Mouse (Mus musculus): ENCODE data around the gene Cdk14. TPM values are rescaled to one million over a fixed set of nuclear protein-coding genes. Genes with fewer than 3 reads are reported as not detected.
"Not testable (repeated sequence)": the region's sequence is repeated elsewhere in the genome, so short reads cannot be mapped to it uniquely, and the experiment has no call there.

The Cdk14 gene
- polyA plus RNA-seq, 1 experiment from 2014 or later: 43.8 TPM

GRCm38 (mm10) chr5:5243648-5244047, 176.5 kb downstream of the Cdk14 start:
- Histone ChIP-seq H3K9me3 (replicated peaks) (no peaks in the 10 kb centered on the region), H3K27me3 (no peaks in the 10 kb centered on the region), H3K36me3 (peaks cover 3% of the 10 kb centered on the region; the same call in 1 of the 2 replicates), H3K4me1 (peaks cover 7% of the 10 kb centered on the region), H3K4me2 (replicated peaks) (no peak overlapping the region), H3K27ac (no peak overlapping the region; the same call in 1 of the 2 replicates), H3K9ac (no peak overlapping the region), H3K4me3 (no peak overlapping the region)
- ATAC-seq (ENCODE audit: low FRiP score): no peak

- H3K27me3 ChIP-seq: no peaks in the 10 kb centered on the region
- H3K36me3 ChIP-seq: peaks cover 7% of the 10 kb centered on the region
- ATAC-seq (ENCODE audit: low FRiP score): peak; percentile 59
- no peak overlapping the region for H3K27ac ChIP-seq
- H3K4me2 ChIP-seq (replicated peaks): no peak overlapping the region
- H3K9ac ChIP-seq: no peak overlapping the region
- no peak overlapping the region for H3K4me3 ChIP-seq
- WGBS: 81% methylated on average over 5 of the region's 5 CpGs
- peaks cover 7% of the 10 kb centered on the region for H3K4me1 ChIP-seq
- peaks cover 4% of the 10 kb centered on the region; the same call in 1 of the 2 replicates for H3K9me3 ChIP-seq (replicated peaks)
These were observed 177.4 kb downstream of the Cdk14 start for GRCm38 (mm10) chr5:5242704-5243103.

- no peak overlapping the region for H3K9ac ChIP-seq
- 80% methylated on average over 6 of the region's 6 CpGs for WGBS
- ATAC-seq (ENCODE audit: low FRiP score): no peak
- peaks cover under 1% of the 10 kb centered on the region; the same call in 1 of the 2 replicates for H3K4me1 ChIP-seq
- no peak overlapping the region for H3K4me3 ChIP-seq
- H3K27ac ChIP-seq: no peak overlapping the region
- no peaks in the 10 kb centered on the region for H3K27me3 ChIP-seq
- no peak overlapping the region for H3K4me2 ChIP-seq (replicated peaks)
- H3K36me3 ChIP-seq: peaks cover 10% of the 10 kb centered on the region
- peaks cover 12% of the 10 kb centered on the region; the same call in 1 of the 2 replicates for H3K9me3 ChIP-seq (replicated peaks)
These were observed 179.0 kb downstream of the Cdk14 start for GRCm38 (mm10) chr5:5241088-5241487.

GRCm38 (mm10) chr5:5240121-5240520, 180.0 kb downstream of the Cdk14 start:
- no peak overlapping the region for H3K27ac ChIP-seq
- peaks cover 12% of the 10 kb centered on the region; the same call in 1 of the 2 replicates for H3K9me3 ChIP-seq (replicated peaks)
- no peaks in the 10 kb centered on the region for H3K4me1 ChIP-seq
- no peak overlapping the region for H3K4me3 ChIP-seq
- no peak for ATAC-seq (ENCODE audit: low FRiP score)
- WGBS: 92% methylated on average over 3 of the region's 3 CpGs
- H3K4me2 ChIP-seq (replicated peaks): no peak overlapping the region
- no peaks in the 10 kb centered on the region for H3K27me3 ChIP-seq
- peaks cover 10% of the 10 kb centered on the region for H3K36me3 ChIP-seq
- H3K9ac ChIP-seq: no peak overlapping the region

- Histone ChIP-seq H3K36me3 (peaks cover 10% of the 10 kb centered on the region), H3K9me3 (replicated peaks) (peaks cover 12% of the 10 kb centered on the region; the same call in 1 of the 2 replicates)
- not testable (repeated sequence) for ATAC-seq (ENCODE audit: low FRiP score); H3K27ac ChIP-seq; H3K4me3 ChIP-seq; H3K9ac ChIP-seq; H3K4me2 ChIP-seq (replicated peaks); H3K4me1 ChIP-seq; H3K27me3 ChIP-seq
- WGBS: 95% methylated on average over 10 of the region's 10 CpGs
These were observed 185.2 kb downstream of the Cdk14 start for GRCm38 (mm10) chr5:5234935-5235334.

- H3K27me3 ChIP-seq: no peaks in the 10 kb centered on the region
- H3K36me3 ChIP-seq: no peaks in the 10 kb centered on the region
- H3K9ac ChIP-seq: no peak overlapping the region
- H3K9me3 ChIP-seq (replicated peaks): no peaks in the 10 kb centered on the region
- H3K4me1 ChIP-seq: no peaks in the 10 kb centered on the region
- no peak overlapping the region for H3K27ac ChIP-seq
- ATAC-seq (ENCODE audit: low FRiP score): no peak
- 93% methylated on average over 4 of the region's 4 CpGs for WGBS
- H3K4me3 ChIP-seq: no peak overlapping the region
- H3K4me2 ChIP-seq (replicated peaks): no peak overlapping the region
These were observed 193.1 kb downstream of the Cdk14 start for GRCm38 (mm10) chr5:5226966-5227365.

- no peak for ATAC-seq (ENCODE audit: low FRiP score)
- Histone ChIP-seq H3K27me3 (no peaks in the 10 kb centered on the region), H3K4me1 (no peaks in the 10 kb centered on the region), H3K9ac (no peak overlapping the region), H3K9me3 (replicated peaks) (no peaks in the 10 kb centered on the region), H3K4me3 (no peak overlapping the region), H3K36me3 (no peaks in the 10 kb centered on the region), H3K4me2 (replicated peaks) (no peak overlapping the region), H3K27ac (no peak overlapping the region)
- WGBS: 57% methylated on average over 1 of the region's 1 CpGs
These were observed 208.4 kb downstream of the Cdk14 start for GRCm38 (mm10) chr5:5211780-5212135.

GRCm38 (mm10) chr5:5211034-5211779, 208.9 kb downstream of the Cdk14 start:
- H3K9ac ChIP-seq: no peak overlapping the region
- H3K9me3 ChIP-seq (replicated peaks): no peaks in the 10 kb centered on the region
- H3K4me3 ChIP-seq: no peak overlapping the region
- 74% methylated on average over 7 of the region's 7 CpGs for WGBS
- no peaks in the 10 kb centered on the region for H3K27me3 ChIP-seq
- no peak overlapping the region for H3K4me2 ChIP-seq (replicated peaks)
- H3K36me3 ChIP-seq: no peaks in the 10 kb centered on the region
- H3K27ac ChIP-seq: no peak overlapping the region
- no peaks in the 10 kb centered on the region for H3K4me1 ChIP-seq
- ATAC-seq (ENCODE audit: low FRiP score): no peak

- Histone ChIP-seq H3K4me2 (replicated peaks) (no peak overlapping the region), H3K9ac (no peak overlapping the region), H3K27ac (no peak overlapping the region), H3K36me3 (no peaks in the 10 kb centered on the region), H3K4me3 (no peak overlapping the region), H3K27me3 (no peaks in the 10 kb centered on the region), H3K9me3 (replicated peaks) (no peaks in the 10 kb centered on the region), H3K4me1 (no peaks in the 10 kb centered on the region)
- WGBS: 86% methylated on average over 4 of the region's 4 CpGs
- ATAC-seq (ENCODE audit: low FRiP score): no peak
These were observed 212.1 kb downstream of the Cdk14 start for GRCm38 (mm10) chr5:5208016-5208415.

- Histone ChIP-seq H3K4me3 (no peak overlapping the region), H3K9ac (no peak overlapping the region), H3K36me3 (no peaks in the 10 kb centered on the region), H3K27me3 (no peaks in the 10 kb centered on the region), H3K4me1 (no peaks in the 10 kb centered on the region), H3K9me3 (replicated peaks) (no peaks in the 10 kb centered on the region), H3K27ac (no peak overlapping the region), H3K4me2 (replicated peaks) (no peak overlapping the region)
- ATAC-seq (ENCODE audit: low FRiP score): 0 out of 2 replicates have a peak, but pooled peaks have one; percentile 35
- 44% methylated on average over 9 of the region's 9 CpGs for WGBS
These were observed 214.1 kb downstream of the Cdk14 start for GRCm38 (mm10) chr5:5206012-5206411.

- 95% methylated on average over 5 of the region's 5 CpGs for WGBS
These were observed 225.4 kb downstream of the Cdk14 start for GRCm38 (mm10) chr5:5194562-5195221.

GRCm38 (mm10) chr5:5189590-5189989, 230.5 kb downstream of the Cdk14 start:
- H3K4me1 ChIP-seq: no peaks in the 10 kb centered on the region
- no peak overlapping the region for H3K4me2 ChIP-seq (replicated peaks)
- H3K27me3 ChIP-seq: no peaks in the 10 kb centered on the region
- no peaks in the 10 kb centered on the region for H3K9me3 ChIP-seq (replicated peaks)
- H3K4me3 ChIP-seq: no peak overlapping the region
- no peak overlapping the region for H3K9ac ChIP-seq
- no peak for ATAC-seq (ENCODE audit: low FRiP score)
- no peaks in the 10 kb centered on the region for H3K36me3 ChIP-seq
- no peak overlapping the region for H3K27ac ChIP-seq
- 80% methylated on average over 1 of the region's 1 CpGs for WGBS

More at GRCm38 (mm10) chr5:5194562-5195221, 225.4 kb downstream of the Cdk14 start:
- no peak overlapping the region for H3K27ac ChIP-seq
- 0 out of 2 replicates have a peak, but pooled peaks cover 4% of the 10 kb centered on the region for H3K9me3 ChIP-seq (replicated peaks)
- no peak overlapping the region for H3K4me3 ChIP-seq
- H3K4me2 ChIP-seq (replicated peaks): no peak overlapping the region
- H3K27me3 ChIP-seq: no peaks in the 10 kb centered on the region
- no peak overlapping the region for H3K9ac ChIP-seq
- no peak for ATAC-seq (ENCODE audit: low FRiP score)
- H3K36me3 ChIP-seq: 0 out of 2 replicates have a peak, but pooled peaks cover 3% of the 10 kb centered on the region
- no peaks in the 10 kb centered on the region for H3K4me1 ChIP-seq
